17 mouse cellular contexts compared by ENCODE assay signal in the genomic region with DNA sequence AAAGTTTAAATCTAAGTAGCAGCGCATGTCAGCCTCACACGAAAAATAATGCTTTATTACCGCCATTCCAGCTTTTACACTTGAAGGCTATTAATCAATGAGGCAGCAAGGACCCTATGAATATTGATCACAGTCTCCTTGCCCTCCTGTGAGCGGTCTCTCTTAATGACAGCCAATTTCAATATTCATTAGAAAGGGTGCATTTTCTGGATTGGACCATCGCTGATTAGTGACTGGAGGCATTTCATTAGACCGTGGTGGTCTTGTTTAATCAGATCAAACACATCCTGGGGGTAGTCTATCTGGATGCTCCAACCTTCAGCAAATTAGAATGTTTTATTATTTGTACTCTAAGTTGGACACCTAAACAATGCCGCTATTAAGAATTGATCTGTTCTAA.
"Had no signal": no experiment of that assay in that cellular context is flagged by ENCODE, and none has a peak within 500 bp of the region (broad histone marks: within the 10 kb centered on the region; RNA-seq: fewer than 3 reads in every experiment).

No protein-coding gene starts in this region.

- H3K9me3 ChIP-seq: liver, embryonic 12.5 days; lung, embryonic 15.5 days; midbrain, embryonic 12.5 days; stomach, embryonic 15.5 days had no signal

- H3K4me3 ChIP-seq: liver, embryonic 12.5 days; lung, embryonic 15.5 days; megakaryocyte, embryonic 14.5 days; midbrain, embryonic 12.5 days; stomach, embryonic 15.5 days had no signal

- H3K27ac ChIP-seq: liver, embryonic 12.5 days; liver, embryonic 14.5 days; lung, embryonic 15.5 days; macrophage; midbrain, embryonic 12.5 days; stomach, embryonic 15.5 days; stomach, postnatal 0 days had no signal

- DNase-seq: lung, adult 2 months; lung, postnatal 14 days; lung, postnatal 36 days; right cerebral cortex, postnatal 14 days; thymus, adult 2 months; thymus, postnatal 25 days; thymus, postnatal 4 days had no signal

- H3K9ac ChIP-seq: liver, embryonic 12.5 days; liver, embryonic 14.5 days; lung, embryonic 15.5 days; midbrain, embryonic 12.5 days; stomach, embryonic 15.5 days had no signal

- H3K4me2 ChIP-seq: liver, embryonic 12.5 days; lung, embryonic 15.5 days; midbrain, embryonic 12.5 days; stomach, embryonic 15.5 days had no signal

- H3K27me3 ChIP-seq: liver, embryonic 12.5 days; lung, embryonic 15.5 days; megakaryocyte, embryonic 14.5 days; midbrain, embryonic 12.5 days; stomach, embryonic 15.5 days had no signal

- ATAC-seq: liver, embryonic 12.5 days; lung, postnatal 0 days; midbrain, embryonic 16.5 days had no signal

- H3K36me3 ChIP-seq: liver, embryonic 12.5 days; lung, embryonic 15.5 days; midbrain, embryonic 12.5 days; stomach, embryonic 15.5 days had no signal

- H3K4me1 ChIP-seq: liver, embryonic 12.5 days; lung, embryonic 15.5 days; megakaryocyte, embryonic 14.5 days; stomach, embryonic 15.5 days had no signal
